Mouse (Mus musculus): ENCODE results near the gene Nkapd1.

DNA sequence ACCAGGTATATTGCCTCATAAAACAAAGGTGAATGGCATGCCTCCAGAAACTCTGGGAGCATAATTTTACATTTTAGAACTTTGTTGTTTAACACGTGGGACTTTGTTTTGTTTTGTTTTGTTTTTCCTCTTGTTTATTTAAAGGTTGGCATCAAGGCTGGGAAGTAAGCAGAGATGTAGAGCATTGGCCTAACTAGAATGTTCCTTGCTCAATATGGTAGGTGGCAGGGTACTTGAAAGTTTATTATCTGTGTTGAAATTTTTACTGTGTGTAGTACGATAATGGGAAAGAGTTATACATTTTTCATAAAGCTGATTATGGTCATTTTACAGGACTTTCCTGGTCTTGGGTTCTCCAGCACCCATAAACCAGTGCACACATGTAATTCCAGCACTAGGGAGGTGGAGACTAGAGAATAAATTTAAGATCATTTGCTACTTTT is 55.3 kb downstream of the Nkapd1 start:
- no peak for TF ChIP-seq GATA1 (IDR thresholded peaks at IDR 0.05; ENCODE audit: low read length)
- no peak for TF ChIP-seq TAL1 (IDR thresholded peaks at IDR 0.05; ENCODE audit: low read length)
